Mouse (Mus musculus) fat pad, adult 2 months (tissue): ENCODE measurements around the gene Sh3kbp1.

ENCODE experiments used
- DNase-seq: peaks from one replicate; pipeline ENCODE4 v3.0.0-alpha.2; 2011; ENCODE audit warnings: low read depth, low spot score; ENCODE audit errors: extremely low read depth

Gene Sh3kbp1

DNA sequence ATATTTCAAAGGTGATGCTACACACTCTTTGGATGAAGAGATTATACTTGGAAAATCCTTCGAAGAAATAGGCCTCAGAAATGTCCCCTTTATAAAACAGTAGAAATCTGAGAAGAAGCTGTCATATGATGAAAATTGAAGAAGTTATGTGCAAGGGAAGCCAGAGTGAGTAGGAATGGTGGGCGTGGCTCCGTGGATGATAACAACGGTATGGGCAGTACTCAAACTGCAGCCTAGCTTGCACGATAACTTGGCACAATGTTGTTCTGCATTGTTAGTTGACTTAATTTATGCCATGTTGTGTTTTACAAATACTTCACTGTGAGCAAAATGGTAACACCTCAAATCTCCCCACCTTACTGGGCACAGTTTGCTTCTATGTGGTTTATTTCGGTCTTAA lies 368.7 kb downstream of the Sh3kbp1 start:
- no peak for DNase-seq
